Mouse (Mus musculus): Measurements from ENCODE around the gene Gm43720.

DNA sequence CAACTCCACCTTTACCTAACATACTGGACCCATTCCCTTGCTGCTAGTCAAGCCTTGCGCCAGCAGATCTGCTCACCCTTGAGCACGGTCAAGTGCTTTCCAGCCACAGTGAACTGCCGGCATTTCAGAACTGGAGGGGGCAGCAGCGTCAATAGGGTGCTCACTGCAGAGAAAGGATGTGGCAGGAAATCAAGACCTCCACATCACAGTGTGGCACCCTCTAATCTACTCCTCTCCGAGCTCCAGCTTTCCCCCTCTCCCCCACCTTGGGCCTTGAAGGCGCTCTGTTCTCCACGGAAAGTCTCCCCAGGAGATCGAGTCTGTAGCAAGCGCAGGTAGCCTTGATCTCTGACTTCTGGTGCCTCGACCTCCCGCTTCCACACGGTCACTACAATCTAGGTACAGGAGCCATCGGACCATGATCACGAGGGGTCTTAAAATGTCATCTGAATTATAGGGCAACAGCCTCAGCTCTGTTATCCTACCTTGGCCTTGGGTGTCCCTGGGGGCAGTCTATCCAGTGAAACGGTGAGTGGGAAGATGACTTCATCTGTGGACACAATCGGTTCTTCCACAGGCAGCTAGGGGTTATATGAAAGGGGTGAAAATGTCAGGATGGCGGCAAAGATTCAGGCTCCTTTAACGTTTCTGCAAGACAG, 17.0 kb downstream of the Gm43720 start:
- TF ChIP-seq CTCF (IDR thresholded peaks at IDR 0.05; ENCODE audit: control insufficient read depth, insufficient read depth, low read length) (no peak), POLR2A (IDR thresholded peaks at IDR 0.05; ENCODE audit: borderline replicate concordance, control insufficient read depth, low read depth, low read length) (no peak)

Data from bone marrow, adult 2 months (tissue).